Mouse (Mus musculus) myocyte (in vitro differentiated cells): Measurements from ENCODE around the gene Nes.

ENCODE experiments used
- CEBPB ChIP-seq: IDR thresholded peaks from 2 replicates; pipeline ENCODE4 v1.6.1; 2011; ENCODE audit warnings: mild to moderate bottlenecking, moderate library complexity; ENCODE audit not compliant: poor library complexity, insufficient read depth, severe bottlenecking
- E2F4 ChIP-seq: IDR thresholded peaks from one replicate; pipeline ENCODE4 v1.6.1; 2011; ENCODE audit warnings: mild to moderate bottlenecking, control low read depth, moderate library complexity; ENCODE audit not compliant: insufficient read depth
- MAX ChIP-seq: IDR thresholded peaks from one replicate; pipeline ENCODE4 v1.6.1; 2011; ENCODE audit warnings: low read depth, mild to moderate bottlenecking, control low read depth
- MYOD1 ChIP-seq, 3 experiments: IDR thresholded peaks; one replicate each; pipeline ENCODE4 v1.6.1; 2011; ENCODE audit warnings: control low read depth in 2 of 3, low read depth in 2 of 3, mild to moderate bottlenecking in 2 of 3, moderate library complexity in 1 of 3; ENCODE audit not compliant: insufficient read length in 2 of 3, control insufficient read depth in 1 of 3
- MYOG ChIP-seq, 3 experiments: IDR thresholded peaks; one replicate each; pipeline ENCODE4 v1.6.1; 2011; ENCODE audit warnings: control low read depth in 2 of 3, low read depth in 2 of 3, mild to moderate bottlenecking in 2 of 3; ENCODE audit not compliant: insufficient read length in 2 of 3, control insufficient read depth in 1 of 3, insufficient read depth in 1 of 3
- POLR2A ChIP-seq: IDR thresholded peaks from one replicate; pipeline ENCODE4 v1.6.1; 2011; ENCODE audit warnings: low read depth, mild to moderate bottlenecking, control low read depth, moderate library complexity; ENCODE audit not compliant: insufficient read length
- POLR2AphosphoS2 ChIP-seq: IDR thresholded peaks from one replicate; pipeline ENCODE4 v1.6.1; 2011; ENCODE audit warnings: low read depth, control low read depth; ENCODE audit not compliant: insufficient read length
- TCF12 ChIP-seq: IDR thresholded peaks from one replicate; pipeline ENCODE4 v1.6.1; 2011; ENCODE audit warnings: mild to moderate bottlenecking, control low read depth; ENCODE audit not compliant: poor library complexity, insufficient read depth, severe bottlenecking
- USF1 ChIP-seq: IDR thresholded peaks from one replicate; pipeline ENCODE4 v1.6.1; 2011; ENCODE audit warnings: low read depth, mild to moderate bottlenecking, control low read depth, moderate library complexity

- TF ChIP-seq MYOD1 (IDR thresholded peaks at IDR 0.05; ENCODE audit: control insufficient read depth in 1 of 3, insufficient read length in 2 of 3, low read depth in 2 of 3): no peak
- no peak for TF ChIP-seq CEBPB
- no peak for TF ChIP-seq TCF12
- no peak for TF ChIP-seq USF1
- no peak for TF ChIP-seq POLR2A
- peak; percentile 60 for TF ChIP-seq POLR2AphosphoS2
- TF ChIP-seq MAX: no peak
- no peak for TF ChIP-seq E2F4
- no peak for TF ChIP-seq MYOG (IDR thresholded peaks at IDR 0.05; ENCODE audit: control insufficient read depth in 1 of 3, insufficient read depth in 1 of 3, insufficient read length in 2 of 3, low read depth in 2 of 3)
Measured at GRCm38 (mm10) chr3:87979493-87979892, 8.6 kb downstream of the Nes start.
